Mouse (Mus musculus) spleen, postnatal 14 days (tissue): ENCODE results near the gene Tbc1d12.
"Not testable (repeated sequence)": the region's sequence is repeated elsewhere in the genome, so short reads cannot be mapped to it uniquely, and the experiment has no call there.

Source experiments
- DNase-seq, 2 experiments: peaks; one replicate each; pipeline ENCODE4 v3.0.0; 2021 to 2022; ENCODE audit warnings: low spot score in 2 of 2

Tbc1d12 gene

GRCm38 (mm10) chr19:38836438-38837170 lies at the start of gene Tbc1d12:
Gene Tbc1d12, plus strand, starts transcription at chr19:38836579.
- DNase-seq = peak; percentile 88

- no peak for DNase-seq
These were observed 48.6 kb upstream of the Tbc1d12 start for GRCm38 (mm10) chr19:38787756-38788155.

GRCm38 (mm10) chr19:38793563-38794045 lies 42.8 kb upstream of the Tbc1d12 start:
- DNase-seq = no peak

- DNase-seq = no peak
These were observed 39.8 kb upstream of the Tbc1d12 start for GRCm38 (mm10) chr19:38796546-38796945.

GRCm38 (mm10) chr19:38798291-38798690 lies 38.1 kb upstream of the Tbc1d12 start:
- no peak for DNase-seq

- no peak for DNase-seq
These were observed 37.6 kb upstream of the Tbc1d12 start for GRCm38 (mm10) chr19:38798801-38799200.

GRCm38 (mm10) chr19:38818191-38818590 lies 18.2 kb upstream of the Tbc1d12 start:
- no peak for DNase-seq

- DNase-seq = peak; percentile 92 to 96
These were observed 17.5 kb upstream of the Tbc1d12 start, which contains the start of gene Noc3l for GRCm38 (mm10) chr19:38818766-38819426. Gene Noc3l, minus strand, starts transcription at chr19:38819237.

- no peak for DNase-seq
These were observed 17.0 kb upstream of the Tbc1d12 start for GRCm38 (mm10) chr19:38819427-38819802.

- DNase-seq = no peak
These were observed 16.1 kb upstream of the Tbc1d12 start for GRCm38 (mm10) chr19:38820186-38820804.

- no peak for DNase-seq
These were observed 3.2 kb upstream of the Tbc1d12 start for GRCm38 (mm10) chr19:38833224-38833623.

- DNase-seq = no peak
These were observed 318 bp upstream of the Tbc1d12 start for GRCm38 (mm10) chr19:38836084-38836437.

- peak; percentile 12 to 36 for DNase-seq
These were observed 827 bp downstream of the Tbc1d12 start for GRCm38 (mm10) chr19:38837171-38837641.

- no peak for DNase-seq
These were observed 8.4 kb downstream of the Tbc1d12 start for GRCm38 (mm10) chr19:38844817-38845216.

GRCm38 (mm10) chr19:38846373-38846772 lies 10.0 kb downstream of the Tbc1d12 start:
- no peak for DNase-seq

- DNase-seq = no peak
These were observed 21.8 kb downstream of the Tbc1d12 start for GRCm38 (mm10) chr19:38858224-38858623.

GRCm38 (mm10) chr19:38862523-38862922 lies 26.1 kb downstream of the Tbc1d12 start:
- DNase-seq = no peak

GRCm38 (mm10) chr19:38874825-38875224 lies 38.4 kb downstream of the Tbc1d12 start:
- DNase-seq = not testable (repeated sequence)

- DNase-seq = no peak
These were observed 43.9 kb downstream of the Tbc1d12 start for GRCm38 (mm10) chr19:38880300-38880699.

GRCm38 (mm10) chr19:38901146-38902135 lies 65.1 kb downstream of the Tbc1d12 start:
- DNase-seq = no peak

- DNase-seq = no peak
These were observed 66.1 kb downstream of the Tbc1d12 start for GRCm38 (mm10) chr19:38902501-38902900.
